ENCODE assay signal across 9 mouse cellular contexts in the genomic region with DNA sequence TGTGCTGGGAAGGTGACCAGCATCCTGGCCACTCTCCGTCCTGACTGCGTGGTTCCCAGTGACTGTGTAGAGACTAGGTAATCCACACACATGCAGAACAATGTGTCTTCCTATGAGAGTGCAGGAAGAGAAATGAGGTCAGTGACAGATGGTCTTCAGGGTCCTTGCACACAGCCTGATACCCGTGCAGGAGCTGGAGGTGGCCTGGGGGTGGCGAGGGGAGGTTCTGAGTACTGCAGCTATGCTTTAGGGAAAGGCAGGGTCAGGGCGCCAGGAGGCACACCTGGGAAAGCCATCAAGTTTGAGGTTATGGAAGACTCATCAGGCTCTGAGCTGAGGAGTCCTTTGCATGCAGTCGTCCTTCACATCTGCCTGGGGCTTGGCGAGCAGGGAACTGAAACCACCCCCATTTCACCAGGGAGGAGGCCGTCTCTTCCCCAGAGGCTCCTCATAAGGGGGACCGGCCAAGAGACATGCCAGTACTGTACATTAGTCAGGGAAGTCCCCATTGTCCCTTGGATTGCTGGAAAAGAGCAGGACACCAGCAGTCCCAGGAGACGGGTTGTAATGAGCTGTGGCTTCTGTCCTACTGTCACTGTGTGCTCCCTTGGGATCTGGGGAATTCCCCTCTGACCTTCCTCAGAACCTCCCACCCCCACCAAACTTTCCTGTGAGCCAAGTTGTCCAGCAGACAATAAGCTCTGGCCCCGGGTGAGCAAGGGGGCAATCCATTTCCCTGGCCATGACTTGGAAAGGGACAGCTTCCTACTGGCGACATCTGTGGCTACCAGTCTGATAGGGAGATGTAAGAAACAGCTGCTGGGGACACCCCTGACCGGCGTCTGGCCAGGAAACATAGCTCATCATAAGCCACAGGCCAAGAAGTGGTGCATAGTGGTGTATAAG. TPM values are rescaled to one million over a fixed set of nuclear protein-coding genes. Genes with fewer than 3 reads are reported as not detected.
DNase-seq lines count a peak whose midpoint lies in the region; ATAC-seq and TF ChIP-seq lines count a peak whose summit lies in the region.
"Had no signal": no experiment of that assay in that cellular context is flagged by ENCODE, and none has a peak within 500 bp of the region (broad histone marks: within the 10 kb centered on the region; RNA-seq: fewer than 3 reads in every experiment).

No protein-coding gene starts in this region.

- no peak for ATAC-seq in intestine, embryonic 15.5 days
- ATAC-seq in intestine, postnatal 0 days = no peak

- peak; percentile 43 for DNase-seq in embryo, embryonic 10.5 days (ENCODE audit: low spot score)
- peak; percentile 57 to 60 for DNase-seq in heart, postnatal 36 days
- DNase-seq in lung, postnatal 36 days = peak; percentile 61
- no peak for DNase-seq in right cerebral cortex, postnatal 25 days
- no peak for DNase-seq in right cerebral cortex, adult 2 months (ENCODE audit: low spot score in 2 of 2)
- DNase-seq in frontal cortex, postnatal 25 days (ENCODE audit: low spot score in 2 of 2) = no peak

- TF ChIP-seq CTCF in intestine, postnatal 0 days (IDR thresholded peaks at IDR 0.05; ENCODE audit: low read depth) = no peak

- H3K27me3 ChIP-seq in intestine, embryonic 15.5 days (replicated peaks) = no peaks in the 10 kb centered on the region
- no peaks in the 10 kb centered on the region for H3K27me3 ChIP-seq in intestine, postnatal 0 days (replicated peaks; ENCODE audit: control insufficient read depth, insufficient read depth, low read length)
- H3K27me3 ChIP-seq: hindbrain, embryonic 15.5 days had no signal

- no peak overlapping the region for H3K4me3 ChIP-seq in intestine, embryonic 15.5 days (replicated peaks)
- H3K4me3 ChIP-seq in intestine, postnatal 0 days (ENCODE audit: low read depth, low read length) = no peak overlapping the region
- H3K4me3 ChIP-seq: hindbrain, embryonic 15.5 days had no signal

- 38% methylated on average over 14 of the region's 14 CpGs for WGBS in intestine, embryonic 15.5 days
- 43% methylated on average over 14 of the region's 14 CpGs for WGBS in intestine, postnatal 0 days

- H3K4me2 ChIP-seq in intestine, embryonic 15.5 days (replicated peaks) = 0 out of 2 replicates have a peak overlapping the region, but pooled peaks have one; percentile 18
- H3K4me2 ChIP-seq in intestine, postnatal 0 days (replicated peaks; ENCODE audit: low read depth) = no peak overlapping the region
- H3K4me2 ChIP-seq: hindbrain, embryonic 15.5 days had no signal

- peaks cover 67% of the 10 kb centered on the region for H3K4me1 ChIP-seq in intestine, embryonic 15.5 days (replicated peaks)
- H3K4me1 ChIP-seq in intestine, postnatal 0 days (replicated peaks; ENCODE audit: control insufficient read depth, insufficient read depth, low read length) = peaks cover 27% of the 10 kb centered on the region

- no peaks in the 10 kb centered on the region for H3K9me3 ChIP-seq in intestine, embryonic 15.5 days
- H3K9me3 ChIP-seq in intestine, postnatal 0 days (ENCODE audit: control insufficient read depth) = no peaks in the 10 kb centered on the region
- H3K9me3 ChIP-seq: hindbrain, embryonic 15.5 days had no signal

- no peak overlapping the region for H3K9ac ChIP-seq in intestine, embryonic 15.5 days
- no peak overlapping the region for H3K9ac ChIP-seq in intestine, postnatal 0 days (ENCODE audit: low read depth, low read length)
- H3K9ac ChIP-seq: hindbrain, embryonic 15.5 days had no signal

- intact Hi-C loops in heart, postnatal 36 days (cut with DNase I) = no loop called here

- H3K36me3 ChIP-seq in intestine, embryonic 15.5 days = no peaks in the 10 kb centered on the region
- H3K36me3 ChIP-seq in intestine, postnatal 0 days (ENCODE audit: control insufficient read depth, insufficient read depth) = no peaks in the 10 kb centered on the region
- H3K36me3 ChIP-seq: hindbrain, embryonic 15.5 days had no signal

- H3K27ac ChIP-seq in intestine, embryonic 15.5 days = 0 out of 2 replicates have a peak overlapping the region, but pooled peaks have one; percentile 32
- H3K27ac ChIP-seq in intestine, postnatal 0 days (ENCODE audit: low read depth, low read length) = no peak overlapping the region
- H3K27ac ChIP-seq: hindbrain, embryonic 15.5 days had no signal

RNA-seq across cellular contexts. Expression of a gene that starts 4.5 kb away (rescaled TPM):
- polyA plus RNA-seq in intestine, embryonic 15.5 days (2015; fragmentation: Nextera tagmentation; extraction: Ambion mirVana) = 18.9 and 19.5 TPM in 2 replicates
- polyA plus RNA-seq in intestine, postnatal 0 days (2015; fragmentation: Nextera tagmentation; extraction: Ambion mirVana) = 12.4 and 13.4 TPM in 2 replicates
- total RNA-seq in heart, postnatal 36 days (2021) = 10 to 100 TPM; 20.5 to 24.5 TPM

RNA-seq across cellular contexts. Expression of a gene that starts 4.5 kb away (rescaled TPM):
- polyA plus RNA-seq in intestine, embryonic 15.5 days (2015; fragmentation: Nextera tagmentation; extraction: Ambion mirVana) = 51.7 and 53.1 TPM in 2 replicates
- polyA plus RNA-seq in intestine, postnatal 0 days (2015; fragmentation: Nextera tagmentation; extraction: Ambion mirVana) = 17.2 and 19.7 TPM in 2 replicates
- 1 to 10 TPM; 7.3 to 7.4 TPM for total RNA-seq in heart, postnatal 36 days (2021)

RNA-seq across cellular contexts. Expression of a gene that starts 37.7 kb away (rescaled TPM):
- 0.06 TPM in 1 of 2 replicates, not detected in the other for polyA plus RNA-seq in intestine, embryonic 15.5 days (2015; fragmentation: Nextera tagmentation; extraction: Ambion mirVana)
- polyA plus RNA-seq in intestine, postnatal 0 days (2015; fragmentation: Nextera tagmentation; extraction: Ambion mirVana) = not detected in 2 replicates
- not detected for total RNA-seq in heart, postnatal 36 days (2021)

RNA-seq across cellular contexts. Expression of a gene that starts 46.4 kb away (rescaled TPM):
- polyA plus RNA-seq in intestine, embryonic 15.5 days (2015; fragmentation: Nextera tagmentation; extraction: Ambion mirVana) = not detected in 2 replicates
- not detected in 2 replicates for polyA plus RNA-seq in intestine, postnatal 0 days (2015; fragmentation: Nextera tagmentation; extraction: Ambion mirVana)
- total RNA-seq in heart, postnatal 36 days (2021) = not detected

RNA-seq across cellular contexts. Expression of a gene that starts 52.8 kb away (rescaled TPM):
- polyA plus RNA-seq in intestine, embryonic 15.5 days (2015; fragmentation: Nextera tagmentation; extraction: Ambion mirVana) = 33.3 and 122 TPM in 2 replicates
- polyA plus RNA-seq in intestine, postnatal 0 days (2015; fragmentation: Nextera tagmentation; extraction: Ambion mirVana) = 17.0 and 23.4 TPM in 2 replicates
- not detected for total RNA-seq in heart, postnatal 36 days (2021)
- polyA plus RNA-seq: hindbrain, embryonic 15.5 days had no signal

Comparison
In these comparisons a context has a peak if more than half of its experiments do, and no peak if none do; other contexts are left out.
1. DNase-seq: peak in embryo, embryonic 10.5 days (single experiment), heart, postnatal 36 days (2 of 2) and lung, postnatal 36 days (single experiment); none in right cerebral cortex, postnatal 25 days (single experiment), right cerebral cortex, adult 2 months (0 of 2) and frontal cortex, postnatal 25 days (0 of 2).